Mouse (Mus musculus) naive thymus-derived CD4-positive, alpha-beta T cell, adult 2 months (primary cell): ENCODE measurements at regions not wholly inside any gene's neighbourhood (a gene's known extent, or its start where the extent isn't known, plus 50 kb on each side); places are given as distances from the start of the nearest gene placed in this dataset.

Experiments
- DNase-seq: peaks from one replicate; pipeline ENCODE4 v3.0.0-alpha.2; 2011; ENCODE audit warnings: low read depth

DNA sequence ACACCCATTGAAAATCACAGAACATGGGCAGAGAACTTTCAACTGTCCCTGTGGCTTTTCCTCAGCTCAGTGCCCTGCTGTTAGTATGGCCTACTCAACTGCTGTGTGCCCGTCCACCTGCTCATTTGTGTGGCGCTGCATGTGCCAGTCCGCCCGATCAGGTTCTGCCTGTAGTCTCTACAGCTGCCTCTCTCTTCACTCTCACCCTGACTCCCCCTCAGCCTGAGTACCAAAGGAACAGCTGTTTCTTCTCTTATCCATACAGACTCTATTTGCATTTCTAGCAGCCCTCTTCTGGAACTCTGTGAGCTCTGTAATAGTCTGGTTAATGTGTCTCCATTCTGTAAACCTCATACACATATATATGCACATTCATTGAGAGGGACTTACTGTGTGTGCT lies 329.1 kb upstream of the Spred2 start:
- no peak for DNase-seq

DNA sequence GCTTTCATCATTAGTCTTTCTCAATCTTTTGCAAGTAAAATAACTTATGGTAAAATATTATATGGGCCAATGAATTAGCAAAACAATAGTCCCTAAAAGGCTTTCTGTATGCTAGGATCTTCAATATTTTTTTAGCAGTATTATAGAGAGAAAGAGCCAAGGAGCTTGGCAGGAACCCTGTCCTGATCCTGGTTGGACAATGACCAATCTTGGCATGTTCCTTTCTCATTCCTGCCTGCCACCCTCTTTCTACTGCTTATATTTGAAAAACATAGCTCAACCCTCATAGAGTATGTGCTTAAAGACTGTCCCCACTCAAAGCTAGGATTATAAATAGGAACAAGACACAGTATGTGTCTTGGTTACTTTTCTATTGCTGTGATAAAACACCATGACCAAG lies 327.8 kb upstream of the Spred2 start:
- no peak for DNase-seq

- DNase-seq = no peak
Measured at GRCm38 (mm10) chr11:19599433-19599832, 324.7 kb upstream of the Spred2 start.

DNA sequence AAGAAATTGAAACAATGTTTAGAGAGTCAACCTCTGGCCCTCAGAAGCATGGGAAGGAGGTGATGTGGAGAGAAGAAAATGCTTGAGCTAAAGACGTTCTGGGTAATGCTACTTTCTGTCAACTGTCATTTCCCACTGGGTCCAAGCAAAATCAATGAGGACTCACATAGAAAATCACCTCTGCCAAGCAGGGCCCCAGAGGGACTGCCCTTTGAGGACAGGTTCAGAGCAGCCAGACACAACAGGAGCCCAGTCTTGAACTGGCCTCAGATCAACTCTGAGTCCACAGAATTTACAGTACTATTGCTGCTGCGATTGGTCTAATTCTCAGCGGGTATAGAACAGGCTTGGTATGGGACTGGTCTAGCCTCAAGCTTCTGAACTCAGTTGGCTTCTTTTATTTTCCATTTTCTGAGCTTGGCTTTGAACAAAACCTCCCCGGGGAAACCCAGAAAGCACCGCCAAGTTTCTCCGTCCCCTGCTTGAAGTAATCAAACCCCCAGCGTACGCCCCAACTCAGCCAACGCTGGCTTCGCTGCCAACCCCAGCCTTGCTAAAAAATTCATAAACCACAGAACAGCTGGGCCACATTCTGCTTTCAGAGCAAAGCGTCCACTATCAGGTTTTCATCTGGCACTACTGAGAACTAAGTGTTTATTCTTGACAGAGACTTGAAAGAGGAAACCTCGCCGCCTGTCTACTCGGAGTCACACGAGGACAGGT lies 322.8 kb upstream of the Spred2 start:
- DNase-seq = no peak

DNA sequence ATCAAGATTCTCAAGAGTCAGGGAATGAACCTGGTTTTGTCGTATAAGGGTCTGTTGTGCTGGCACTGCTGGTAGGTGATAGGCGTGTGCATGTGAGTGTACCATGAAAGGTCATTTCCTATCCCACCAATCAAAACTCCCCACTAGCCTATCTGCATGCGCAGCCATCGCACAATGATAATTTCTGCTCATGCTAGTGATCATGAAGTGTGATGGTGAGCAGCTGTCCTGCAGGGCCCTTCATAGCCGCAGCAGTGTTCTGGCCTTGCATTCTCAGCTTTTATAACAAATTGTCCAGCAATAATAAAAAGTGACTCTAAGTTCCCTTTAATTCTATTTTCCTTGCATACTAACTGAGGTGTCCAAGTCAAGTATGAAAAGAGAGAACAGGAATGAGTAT lies 321.7 kb upstream of the Spred2 start:
- no peak for DNase-seq

GRCm38 (mm10) chr11:19605602-19606001 lies 318.6 kb upstream of the Spred2 start:
- no peak for DNase-seq

- no peak for DNase-seq
Measured at GRCm38 (mm10) chr11:19606943-19607342, 317.2 kb upstream of the Spred2 start.

DNA sequence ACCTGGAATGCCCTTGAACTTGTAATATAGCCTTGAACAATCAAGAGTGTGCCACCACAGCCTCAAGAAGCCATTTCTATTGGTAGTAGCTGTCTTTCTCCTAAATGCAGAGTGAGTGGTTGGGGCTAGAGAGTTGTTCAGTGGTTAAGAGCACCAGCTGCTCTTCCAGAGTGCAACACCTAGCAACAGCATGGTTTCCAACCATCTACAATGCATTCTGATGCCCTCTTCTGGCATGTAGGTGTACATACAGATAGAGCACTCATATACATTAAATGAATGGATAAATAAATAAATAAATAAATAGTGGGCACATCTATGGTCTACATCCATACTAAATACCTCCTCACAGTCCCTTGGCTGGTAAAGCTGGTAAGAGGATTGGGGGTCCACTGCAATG lies 316.2 kb upstream of the Spred2 start:
- DNase-seq = no peak

GRCm38 (mm10) chr11:19608523-19608922 lies 315.7 kb upstream of the Spred2 start:
- no peak for DNase-seq

GRCm38 (mm10) chr11:19610559-19610958 lies 313.6 kb upstream of the Spred2 start:
- DNase-seq = no peak

- DNase-seq = no peak
Measured at GRCm38 (mm10) chr11:19611217-19611616, 313.0 kb upstream of the Spred2 start.

DNA sequence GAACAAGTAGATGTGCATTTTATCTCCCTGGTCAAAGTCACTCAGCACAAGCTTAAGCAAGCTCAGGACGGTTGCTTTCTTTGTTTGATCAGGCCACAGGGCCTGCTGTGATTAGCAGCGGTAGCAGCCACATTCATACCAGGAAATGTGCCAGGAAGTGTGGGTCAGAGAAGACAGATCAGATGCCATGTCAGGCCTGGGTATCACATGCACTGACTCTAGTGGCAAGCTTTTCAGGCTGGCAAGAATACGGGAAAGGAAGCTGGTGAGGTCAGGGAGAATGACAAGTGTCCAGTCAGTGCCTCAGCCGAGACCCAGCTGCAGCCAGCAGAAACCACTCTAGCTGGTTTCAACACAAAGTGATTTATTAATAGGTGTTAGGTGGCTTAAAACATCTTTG lies 307.7 kb upstream of the Spred2 start:
- no peak for DNase-seq

DNA sequence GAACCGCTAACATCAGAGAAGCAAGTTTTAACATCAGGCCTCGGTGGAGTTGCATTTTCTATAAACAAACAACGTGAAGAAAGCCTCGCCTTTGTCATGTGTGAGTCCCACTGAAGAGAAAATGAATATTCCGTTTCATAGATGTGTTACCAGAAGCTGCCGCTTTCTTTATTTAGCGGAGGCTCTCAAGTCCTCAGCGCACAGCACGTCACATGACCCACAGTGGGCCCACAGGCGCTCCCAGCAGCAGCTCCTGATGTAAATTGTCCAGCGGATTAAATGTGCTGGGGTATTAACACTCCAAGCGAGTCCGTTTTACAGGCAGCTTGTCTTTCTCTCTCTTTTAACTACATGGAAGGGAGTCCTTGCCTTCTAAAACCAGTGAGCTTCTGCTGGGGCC lies 304.7 kb upstream of the Spred2 start:
- no peak for DNase-seq

- DNase-seq = no peak
Measured at GRCm38 (mm10) chr11:19631055-19631695, 293.0 kb upstream of the Spred2 start.

DNA sequence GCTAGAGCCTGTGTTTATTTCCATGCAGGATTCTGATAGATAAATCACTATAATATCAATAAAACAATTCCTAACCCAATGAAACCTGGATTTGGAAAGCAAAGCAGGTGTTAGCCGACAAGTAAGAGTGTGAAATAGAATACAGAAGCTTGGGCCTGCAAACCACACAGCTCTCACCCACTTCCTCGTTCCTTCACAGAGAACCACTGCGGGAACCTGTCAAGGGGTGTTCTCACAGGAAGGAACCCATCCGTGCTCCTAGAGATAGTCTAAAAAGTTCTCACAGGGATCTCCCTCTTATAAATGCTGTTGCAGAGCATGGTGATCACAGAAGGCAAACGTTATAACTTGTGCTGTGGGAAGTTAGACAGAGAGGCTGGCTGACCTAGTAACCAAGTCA lies 291.7 kb upstream of the Spred2 start:
- no peak for DNase-seq

DNA sequence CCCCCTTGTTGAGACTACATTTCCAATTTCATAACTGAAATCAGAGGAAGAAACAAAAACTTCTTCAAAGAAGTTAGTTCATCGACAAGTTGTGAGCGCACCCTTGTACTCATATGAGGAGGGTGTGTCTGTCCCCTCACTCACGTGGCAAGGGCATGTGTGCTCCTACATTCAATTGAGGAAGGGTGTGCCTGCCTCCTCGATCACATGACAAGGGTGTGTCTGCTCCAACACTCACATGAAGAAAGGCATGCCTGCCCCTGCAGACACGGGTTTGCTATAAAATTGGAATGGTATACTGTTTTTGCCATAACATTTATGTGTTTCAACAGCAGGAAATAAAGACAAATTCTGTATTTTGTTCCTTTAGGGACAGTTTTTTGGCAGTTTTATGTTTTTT lies 290.6 kb upstream of the Spred2 start:
- no peak for DNase-seq

GRCm38 (mm10) chr11:19641153-19641552 lies 283.0 kb upstream of the Spred2 start:
- no peak for DNase-seq

DNA sequence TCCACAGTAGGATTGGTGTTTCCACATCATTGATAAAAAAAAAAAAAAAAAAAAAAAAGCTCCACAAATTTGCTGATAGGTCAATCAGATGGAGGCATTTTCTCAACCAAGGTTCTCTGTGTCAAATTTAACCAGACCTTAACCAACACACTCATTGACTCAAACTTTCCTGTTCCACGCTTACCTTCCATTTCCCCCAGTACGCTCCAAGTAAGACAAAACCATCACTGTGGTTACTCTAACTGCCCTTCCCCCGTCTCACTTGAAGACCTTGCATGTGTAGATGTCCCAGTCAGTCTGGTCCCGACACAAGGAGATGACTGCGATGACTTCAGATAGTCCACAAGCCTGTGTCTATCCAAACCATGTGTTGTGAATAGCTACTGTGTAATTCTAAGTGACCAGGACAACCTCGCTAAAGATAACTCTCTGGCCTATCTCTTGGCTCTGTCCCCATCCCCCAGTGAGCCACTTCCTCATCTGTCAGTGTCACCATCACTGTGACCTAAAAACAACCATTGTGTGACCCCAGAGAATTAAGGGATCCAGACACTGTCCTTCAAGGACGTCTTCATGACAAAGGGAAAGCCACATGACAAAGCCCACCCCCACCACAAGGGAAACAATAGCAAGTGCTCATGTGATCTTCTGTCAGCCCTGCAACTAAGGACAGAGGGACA lies 279.9 kb upstream of the Spred2 start:
- no peak for DNase-seq

GRCm38 (mm10) chr11:19645106-19645505 lies 279.1 kb upstream of the Spred2 start:
- DNase-seq = no peak

DNA sequence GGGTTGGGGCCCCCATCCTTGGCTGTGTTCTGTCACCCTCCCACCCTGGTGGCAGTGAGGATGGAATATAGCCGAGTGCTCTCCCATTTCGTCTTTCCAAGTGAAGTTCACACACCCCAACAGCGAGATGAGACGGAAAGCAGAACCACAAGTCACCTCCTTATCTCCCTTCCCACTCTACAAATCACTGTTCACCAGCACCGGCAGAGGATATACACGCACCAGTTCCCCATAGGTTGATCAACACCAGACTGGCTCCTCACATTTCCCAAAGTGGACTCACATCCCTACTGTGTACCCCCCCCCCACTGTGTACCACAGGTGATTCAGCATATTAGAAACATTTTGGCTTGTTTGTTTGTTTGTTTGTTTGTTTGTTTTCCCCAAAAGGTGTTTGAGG lies 272.7 kb upstream of the Spred2 start:
- DNase-seq = no peak

- DNase-seq = no peak
Measured at GRCm38 (mm10) chr11:19651929-19652328, 272.2 kb upstream of the Spred2 start.

GRCm38 (mm10) chr11:19659511-19659910 lies 264.7 kb upstream of the Spred2 start:
- no peak for DNase-seq

DNA sequence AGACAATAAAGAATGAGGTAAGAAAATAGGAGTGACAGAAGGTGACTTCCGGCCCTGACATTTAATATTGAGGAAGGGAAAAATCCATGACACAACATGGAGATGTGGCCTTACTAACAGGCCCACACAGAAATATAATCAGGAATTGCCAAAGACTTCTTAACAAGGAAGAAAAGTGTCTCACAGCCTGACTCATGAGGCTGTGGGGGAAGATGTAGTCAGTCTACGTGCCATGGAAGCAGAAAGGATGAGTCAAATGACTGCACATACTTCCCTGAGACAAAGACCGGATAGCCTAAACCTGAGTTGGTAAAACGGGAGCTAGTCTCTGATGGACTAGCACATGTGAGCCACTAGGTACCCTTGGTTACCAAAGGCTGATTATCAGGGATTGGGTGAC lies 257.4 kb upstream of the Spred2 start:
- DNase-seq = no peak
